Mouse (Mus musculus) forebrain, embryonic 15.5 days (tissue): Measurements from ENCODE around the gene Klhl10. TPM values are rescaled to one million over a fixed set of nuclear protein-coding genes. Genes with fewer than 3 reads are reported as not detected.

Experiments used
- ATAC-seq: fragments of 200-750 bp; cut with Nextera tagmentation; replicated peaks from 2 replicates; pipeline ENCODE4 v1.8.0; 2017; ENCODE audit warnings: mild to moderate bottlenecking, moderate TSS enrichment, moderate library complexity
- H3K27ac ChIP-seq: fragments of 300-500 bp; sonication (generic); replicated peaks from 2 replicates; pipeline ENCODE4 v1.5.1; 2015; ENCODE audit warnings: mild to moderate bottlenecking, inconsistent platforms
- H3K27me3 ChIP-seq: fragments of 300-500 bp; sonication (generic); 2 replicates; pipeline ENCODE4 v1.6.1; 2015; ENCODE audit warnings: inconsistent platforms
- H3K36me3 ChIP-seq: fragments of 300-500 bp; sonication (generic); 2 replicates; pipeline ENCODE4 v1.6.1; 2015; ENCODE audit warnings: mild to moderate bottlenecking, inconsistent platforms
- H3K4me1 ChIP-seq: fragments of 300-500 bp; sonication (generic); 2 replicates; pipeline ENCODE4 v1.6.1; 2015; ENCODE audit warnings: inconsistent platforms
- H3K4me2 ChIP-seq: fragments of 300-500 bp; sonication (generic); replicated peaks from 2 replicates; pipeline ENCODE4 v1.6.1; 2015; ENCODE audit warnings: mild to moderate bottlenecking, inconsistent platforms
- H3K4me3 ChIP-seq: fragments of 300-500 bp; sonication (generic); 2 replicates; pipeline ENCODE4 v1.5.1; 2015; ENCODE audit warnings: mild to moderate bottlenecking, inconsistent platforms
- H3K9ac ChIP-seq: fragments of 300-500 bp; sonication (generic); replicated peaks from 2 replicates; pipeline ENCODE4 v1.6.1; 2015; ENCODE audit warnings: mild to moderate bottlenecking, inconsistent platforms
- H3K9me3 ChIP-seq: fragments of 300-500 bp; sonication (generic); 2 replicates; pipeline ENCODE4 v1.6.1; 2016; ENCODE audit warnings: inconsistent platforms
- WGBS: fragments of 180-500 bp; shearing (Covaris S2); methylation state at CpG from one replicate; pipeline ENCODE4 v1.1.7; 2015; ENCODE audit warnings: mixed read lengths; 5-methylcytosine and 5-hydroxymethylcytosine counted together
- polyA plus RNA-seq: library from polyadenylated mRNA; unstranded; fragments of >200 nt; fragmentation: Nextera tagmentation; extraction: Ambion mirVana; gene quantifications from 2 replicates; pipeline ENCODE4 v1.2.1, GENCODE M21; 2015

The Klhl10 gene
- polyA plus RNA-seq, 1 experiment from 2014 or later: 0.67 TPM

GRCm38 (mm10) chr11:100411736-100412135 is 30.0 kb upstream of the Klhl10 start:
- no peak for ATAC-seq
- Histone ChIP-seq H3K4me3 (no peak overlapping the region), H3K9ac (no peak overlapping the region), H3K4me1 (peaks cover 24% of the 10 kb centered on the region), H3K9me3 (no peaks in the 10 kb centered on the region), H3K4me2 (no peak overlapping the region), H3K27me3 (peaks cover 14% of the 10 kb centered on the region; the same call in 1 of the 2 replicates), H3K36me3 (no peaks in the 10 kb centered on the region), H3K27ac (no peak overlapping the region)
- 85% methylated on average over 11 of the region's 11 CpGs for WGBS

- H3K4me3 ChIP-seq: peak overlapping the region; percentile 78
- no peak for ATAC-seq
- WGBS: 82% methylated on average over 11 of the region's 11 CpGs
- H3K4me1 ChIP-seq: peaks cover 24% of the 10 kb centered on the region
- H3K4me2 ChIP-seq: peak overlapping the region; percentile 78
- no peak overlapping the region for H3K27ac ChIP-seq
- peaks cover 14% of the 10 kb centered on the region; the same call in 1 of the 2 replicates for H3K27me3 ChIP-seq
- peak overlapping the region; percentile 76; the same call in 1 of the 2 replicates for H3K9ac ChIP-seq
- H3K9me3 ChIP-seq: no peaks in the 10 kb centered on the region
- H3K36me3 ChIP-seq: no peaks in the 10 kb centered on the region
Measured at GRCm38 (mm10) chr11:100413541-100413940, 28.2 kb upstream of the Klhl10 start.

GRCm38 (mm10) chr11:100414021-100414913 is 27.4 kb upstream of the Klhl10 start, which contains the start of gene P3h4:
Gene P3h4, minus strand, starts transcription at chr11:100414836.
- 2% methylated on average over 92 of the region's 93 CpGs for WGBS
- H3K4me1 ChIP-seq: peaks cover 24% of the 10 kb centered on the region

DNA sequence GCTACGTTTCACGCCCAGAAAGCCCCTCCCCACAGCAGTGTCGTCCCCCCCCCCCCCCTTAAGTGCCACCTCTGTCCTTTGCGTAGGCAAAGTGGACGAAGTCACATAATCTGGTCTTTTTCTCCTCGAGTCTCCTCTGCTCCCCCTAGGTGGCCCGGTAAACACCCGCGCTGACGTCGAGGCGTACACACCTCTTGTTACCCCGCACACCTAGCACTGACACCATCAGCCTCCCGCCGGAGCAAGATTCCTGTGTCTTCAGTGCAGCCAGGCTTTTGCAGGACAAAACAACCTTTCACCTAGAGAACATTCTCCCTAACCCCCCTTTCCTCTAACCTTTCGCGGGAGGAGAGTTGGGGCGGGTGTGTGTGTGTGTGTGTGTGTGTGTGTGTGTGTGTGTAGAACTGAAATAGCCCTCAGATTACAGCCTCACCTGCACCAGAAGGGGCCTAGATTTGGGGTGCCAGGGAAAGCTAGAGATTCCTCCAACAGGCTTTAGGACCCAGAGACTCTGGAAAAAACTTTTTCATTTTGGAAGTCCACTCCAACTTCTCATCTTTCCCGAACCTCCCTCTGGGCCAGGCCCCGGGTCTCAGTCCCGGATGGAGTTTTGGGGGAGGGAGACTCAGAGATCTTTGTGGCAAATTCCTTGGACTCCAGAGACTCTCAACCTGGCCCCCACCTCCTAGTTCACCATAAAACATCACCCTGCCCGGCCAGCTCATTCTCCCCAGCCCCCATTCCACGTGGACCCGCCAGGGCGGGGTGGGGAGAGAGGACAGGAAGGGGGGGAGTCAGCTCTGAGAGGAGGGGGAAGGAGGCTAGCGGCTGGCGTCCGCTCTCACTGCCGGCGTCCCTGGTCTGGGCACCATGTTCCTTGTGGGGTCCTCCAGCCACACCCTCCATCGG is 26.5 kb upstream of the Klhl10 start, which contains the start of gene Fkbp10:
Gene Fkbp10, plus strand, starts transcription at position 784 of the 909 bp plus-strand sequence.
- Histone ChIP-seq H3K4me2 (peak within 1 kb of the TSS; percentile 78), H3K9ac (peak within 1 kb of the TSS; percentile 76), H3K27me3 (peaks cover 14% of the 10 kb centered on the region; the same call in 1 of the 2 replicates), H3K4me1 (peaks cover 24% of the 10 kb centered on the region), H3K9me3 (no peaks in the 10 kb centered on the region), H3K27ac (peak within 1 kb of the TSS; percentile 61), H3K4me3 (peak within 1 kb of the TSS; percentile 78), H3K36me3 (no peaks in the 10 kb centered on the region)
- 1% methylated on average over 30 of the region's 31 CpGs for WGBS
- no peak; the same call in none of the 2 replicates for ATAC-seq

More at GRCm38 (mm10) chr11:100414021-100414913, 27.4 kb upstream of the Klhl10 start, which contains the start of gene P3h4:
- peak; percentile 93 for ATAC-seq
- H3K36me3 ChIP-seq: no peaks in the 10 kb centered on the region
- H3K9me3 ChIP-seq: no peaks in the 10 kb centered on the region
- H3K4me2 ChIP-seq: peak within 1 kb of the TSS; percentile 78
- peak within 1 kb of the TSS; percentile 78 for H3K4me3 ChIP-seq
- H3K9ac ChIP-seq: peak within 1 kb of the TSS; percentile 76
- peak within 1 kb of the TSS; percentile 61 for H3K27ac ChIP-seq
- H3K27me3 ChIP-seq: peaks cover 14% of the 10 kb centered on the region; the same call in 1 of the 2 replicates

GRCm38 (mm10) chr11:100421537-100421936 is 20.2 kb upstream of the Klhl10 start:
- H3K36me3 ChIP-seq: no peaks in the 10 kb centered on the region
- no peak overlapping the region for H3K4me3 ChIP-seq
- H3K4me1 ChIP-seq: 0 out of 2 replicates have a peak, but pooled peaks cover 4% of the 10 kb centered on the region
- H3K9me3 ChIP-seq: no peaks in the 10 kb centered on the region
- H3K27ac ChIP-seq: no peak overlapping the region
- no peak overlapping the region for H3K9ac ChIP-seq
- no peak overlapping the region for H3K4me2 ChIP-seq
- H3K27me3 ChIP-seq: peaks cover under 1% of the 10 kb centered on the region; the same call in 1 of the 2 replicates
- no peak for ATAC-seq
- 80% methylated on average over 8 of the region's 8 CpGs for WGBS

DNA sequence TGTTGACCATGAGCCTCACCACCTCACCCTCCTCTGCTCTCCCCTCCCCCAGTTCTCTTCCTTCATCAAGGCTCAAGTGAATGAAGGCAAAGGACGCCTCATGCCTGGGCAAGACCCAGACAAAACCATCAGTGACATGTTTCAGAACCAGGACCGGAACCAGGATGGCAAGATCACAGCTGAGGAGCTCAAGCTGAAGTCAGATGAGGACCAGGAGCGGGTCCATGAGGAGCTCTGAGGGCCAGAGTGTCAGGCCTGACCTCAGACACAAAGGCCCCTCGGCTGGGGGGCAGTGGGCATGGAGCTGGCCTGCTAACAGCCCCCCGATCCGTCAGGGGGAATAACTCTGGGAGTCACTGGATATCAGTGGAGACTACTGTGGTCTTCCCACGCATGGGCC is 17.9 kb upstream of the Klhl10 start:
- 89% methylated on average over 7 of the region's 7 CpGs for WGBS
- H3K27me3 ChIP-seq: no peaks in the 10 kb centered on the region
- no peak overlapping the region for H3K4me2 ChIP-seq

GRCm38 (mm10) chr11:100425851-100426250 is 15.9 kb upstream of the Klhl10 start:
- Histone ChIP-seq H3K27me3 (no peaks in the 10 kb centered on the region), H3K4me3 (no peak overlapping the region), H3K4me2 (no peak overlapping the region), H3K36me3 (0 out of 2 replicates have a peak, but pooled peaks cover 7% of the 10 kb centered on the region), H3K9me3 (no peaks in the 10 kb centered on the region), H3K9ac (no peak overlapping the region), H3K27ac (no peak overlapping the region), H3K4me1 (0 out of 2 replicates have a peak, but pooled peaks cover 4% of the 10 kb centered on the region)
- 32% methylated on average over 7 of the region's 7 CpGs for WGBS
- ATAC-seq: no peak

More for the DNA sequence above, 17.9 kb upstream of the Klhl10 start:
- Histone ChIP-seq H3K27ac (no peak overlapping the region), H3K36me3 (no peaks in the 10 kb centered on the region), H3K4me1 (0 out of 2 replicates have a peak, but pooled peaks cover 4% of the 10 kb centered on the region), H3K9me3 (no peaks in the 10 kb centered on the region), H3K9ac (no peak overlapping the region), H3K4me3 (no peak overlapping the region)
- ATAC-seq: no peak

DNA sequence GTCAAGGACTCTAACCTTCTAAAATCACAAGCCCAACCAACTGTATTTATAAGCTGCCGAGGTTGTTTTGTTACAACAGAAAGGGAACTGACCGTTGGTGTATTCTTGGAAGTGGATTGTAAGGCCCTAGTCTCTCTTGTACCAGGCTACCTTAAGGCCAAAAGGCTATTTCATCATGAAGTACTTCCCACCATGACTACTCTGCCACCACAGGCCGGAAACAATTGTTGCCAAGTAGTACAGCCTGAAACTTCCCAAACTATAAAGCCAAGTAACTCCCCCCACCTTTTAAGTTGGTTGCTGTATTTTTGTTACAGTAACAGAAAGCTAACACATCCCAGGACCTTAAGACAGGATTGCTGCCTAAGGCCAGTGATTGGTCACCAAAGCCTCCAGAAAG is 14.9 kb upstream of the Klhl10 start:
- no peak for ATAC-seq
- Histone ChIP-seq H3K27me3 (no peaks in the 10 kb centered on the region), H3K9me3 (no peaks in the 10 kb centered on the region), H3K9ac (no peak overlapping the region), H3K4me1 (0 out of 2 replicates have a peak, but pooled peaks cover 4% of the 10 kb centered on the region), H3K4me3 (no peak overlapping the region), H3K36me3 (0 out of 2 replicates have a peak, but pooled peaks cover 10% of the 10 kb centered on the region), H3K27ac (no peak overlapping the region), H3K4me2 (no peak overlapping the region)
- WGBS: 83% methylated on average over 3 of the region's 3 CpGs

GRCm38 (mm10) chr11:100428612-100429199 is 13.0 kb upstream of the Klhl10 start:
- H3K27me3 ChIP-seq: no peaks in the 10 kb centered on the region
- H3K36me3 ChIP-seq: peaks cover 21% of the 10 kb centered on the region
- no peaks in the 10 kb centered on the region for H3K9me3 ChIP-seq
- no peak for ATAC-seq
- no peak overlapping the region for H3K4me2 ChIP-seq
- H3K27ac ChIP-seq: peak overlapping the region; percentile 8
- 46% methylated on average over 9 of the region's 9 CpGs for WGBS
- H3K4me3 ChIP-seq: no peak overlapping the region
- 0 out of 2 replicates have a peak, but pooled peaks cover 4% of the 10 kb centered on the region for H3K4me1 ChIP-seq
- H3K9ac ChIP-seq: no peak overlapping the region

- Histone ChIP-seq H3K4me2 (no peak overlapping the region), H3K4me3 (no peak overlapping the region), H3K27me3 (no peaks in the 10 kb centered on the region), H3K9ac (no peak overlapping the region), H3K27ac (no peak overlapping the region), H3K4me1 (0 out of 2 replicates have a peak, but pooled peaks cover 4% of the 10 kb centered on the region), H3K36me3 (peaks cover 22% of the 10 kb centered on the region), H3K9me3 (no peaks in the 10 kb centered on the region)
- WGBS: 78% methylated on average over 7 of the region's 7 CpGs
- ATAC-seq: no peak
Measured at GRCm38 (mm10) chr11:100430052-100430451, 11.7 kb upstream of the Klhl10 start.

DNA sequence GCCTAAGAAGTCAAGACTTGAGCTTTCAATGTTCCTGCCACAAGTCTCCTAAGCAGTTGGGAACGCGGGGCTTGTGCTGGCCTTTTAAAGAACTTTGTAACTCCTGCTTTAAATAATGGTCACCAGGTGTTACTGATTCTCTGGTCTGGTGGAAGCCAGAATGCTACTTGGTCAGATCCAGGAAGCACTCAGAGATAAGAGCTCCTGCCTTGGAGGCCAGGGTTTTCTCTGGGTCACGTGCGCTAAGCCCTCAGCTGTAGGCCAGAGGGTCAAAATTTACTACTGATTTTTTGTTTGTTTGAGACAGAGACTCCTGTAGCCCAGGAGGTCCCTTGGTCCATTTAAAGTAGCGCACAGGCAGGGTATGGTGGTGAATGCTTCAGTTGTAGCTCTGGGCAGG is 9.7 kb upstream of the Klhl10 start:
- peaks cover 28% of the 10 kb centered on the region for H3K36me3 ChIP-seq
- ATAC-seq: no peak
- H3K9ac ChIP-seq: no peak overlapping the region
- H3K27me3 ChIP-seq: no peaks in the 10 kb centered on the region
- WGBS: 96% methylated on average over 5 of the region's 5 CpGs
- no peaks in the 10 kb centered on the region for H3K4me1 ChIP-seq
- H3K4me2 ChIP-seq: no peak overlapping the region
- no peaks in the 10 kb centered on the region for H3K9me3 ChIP-seq
- no peak overlapping the region for H3K4me3 ChIP-seq
- no peak overlapping the region for H3K27ac ChIP-seq
